ENCODE assay signal across 26 mouse cellular contexts in the genomic region with DNA sequence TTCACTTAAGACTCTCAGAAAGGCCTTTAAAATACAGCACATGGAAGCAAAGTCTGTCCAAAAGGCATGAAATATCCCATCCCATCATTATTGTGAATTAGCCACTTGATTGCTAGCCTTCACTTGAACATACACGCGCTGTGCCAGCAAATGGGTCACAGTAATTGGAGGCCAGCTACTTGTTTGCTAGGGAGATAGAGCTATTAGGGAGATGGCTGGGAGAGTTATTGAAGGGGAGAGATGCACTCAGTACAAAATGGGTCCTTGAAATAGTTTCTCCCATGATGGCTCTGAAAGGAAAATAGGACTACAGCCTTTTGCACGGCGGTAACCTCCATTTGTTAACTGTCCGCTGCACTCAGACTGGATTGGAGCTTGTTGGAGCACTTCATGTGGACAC. TPM values are rescaled to one million over a fixed set of nuclear protein-coding genes. Genes with fewer than 3 reads are reported as not detected.
DNase-seq lines count a peak whose midpoint lies in the region; ATAC-seq and TF ChIP-seq lines count a peak whose summit lies in the region.
"Had no signal": no experiment of that assay in that cellular context is flagged by ENCODE, and none has a peak within 500 bp of the region (broad histone marks: within the 10 kb centered on the region; RNA-seq: fewer than 3 reads in every experiment).

No protein-coding gene starts in this region.

- H3K9me3 ChIP-seq in forebrain, postnatal 0 days (ENCODE audit: low read length) = no peaks in the 10 kb centered on the region
- no peaks in the 10 kb centered on the region for H3K9me3 ChIP-seq in forebrain, embryonic 12.5 days
- no peaks in the 10 kb centered on the region for H3K9me3 ChIP-seq in midbrain, embryonic 16.5 days (replicated peaks; ENCODE audit: control insufficient read depth, low read length, poor library complexity, severe bottlenecking)
- no peaks in the 10 kb centered on the region for H3K9me3 ChIP-seq in midbrain, embryonic 14.5 days (ENCODE audit: control insufficient read depth, low read length)
- H3K9me3 ChIP-seq: G1E had no signal

- no peak for DNase-seq in forebrain, postnatal 0 days
- no peak for DNase-seq in midbrain, embryonic 14.5 days
- DNase-seq in retina, postnatal 1 day = peak; percentile 5
- no peak for DNase-seq in retina, embryonic 14.5 days (ENCODE audit: low spot score)
- peak; percentile 52 for DNase-seq in brain, embryonic 14.5 days (ENCODE audit: low read depth)
- no peak for DNase-seq in heart, adult 2 months
- DNase-seq: adrenal gland, adult 2 months; adrenal gland, adult 8-10 months; adrenal gland, postnatal 10 days; adrenal gland, postnatal 14 days; adrenal gland, postnatal 25 days; adrenal gland, postnatal 36 days; B cell, adult 2 months; cerebellum, adult 11 months; cerebellum, adult 11-12 months; cerebellum, adult 18-20 months had no signal

- TF ChIP-seq EP300 in heart, adult 2 months (IDR thresholded peaks at IDR 0.05; ENCODE audit: insufficient read depth, low read depth, low read length) = no peak

- no peak for TF ChIP-seq CTCF in forebrain, postnatal 0 days (IDR thresholded peaks at IDR 0.05; ENCODE audit: low read depth)
- TF ChIP-seq CTCF in brain, embryonic 14.5 days (IDR thresholded peaks at IDR 0.05; ENCODE audit: borderline replicate concordance, extremely low read depth, insufficient read depth, insufficient read length) = no peak
- TF ChIP-seq CTCF in heart, adult 2 months (IDR thresholded peaks at IDR 0.05) = no peak

- no peak overlapping the region for H3K4me3 ChIP-seq in forebrain, postnatal 0 days (ENCODE audit: low read depth, low read length)
- H3K4me3 ChIP-seq in forebrain, embryonic 12.5 days (replicated peaks) = no peak overlapping the region
- H3K4me3 ChIP-seq in midbrain, embryonic 16.5 days (ENCODE audit: low read depth, low read length) = no peak overlapping the region
- no peak overlapping the region for H3K4me3 ChIP-seq in midbrain, embryonic 14.5 days (replicated peaks; ENCODE audit: low read depth, low read length)
- no peak overlapping the region for H3K4me3 ChIP-seq in heart, adult 2 months

- H3K27ac ChIP-seq in forebrain, postnatal 0 days (ENCODE audit: low read depth, low read length) = no peak overlapping the region
- no peak overlapping the region for H3K27ac ChIP-seq in forebrain, embryonic 12.5 days
- H3K27ac ChIP-seq in midbrain, embryonic 16.5 days (ENCODE audit: low read length) = no peak overlapping the region
- no peak overlapping the region for H3K27ac ChIP-seq in midbrain, embryonic 14.5 days (replicated peaks; ENCODE audit: low read depth, low read length)
- H3K27ac ChIP-seq in heart, adult 2 months = no peak overlapping the region

- intact Hi-C loops in heart, adult 2 months (cut with DNase I) = no loop called here

- no peaks in the 10 kb centered on the region for H3K79me2 ChIP-seq in heart, adult 2 months (replicated peaks; ENCODE audit: control insufficient read depth, insufficient read depth, low read length)

- H3K9ac ChIP-seq in forebrain, postnatal 0 days = no peak overlapping the region
- no peak overlapping the region for H3K9ac ChIP-seq in forebrain, embryonic 12.5 days
- H3K9ac ChIP-seq in midbrain, embryonic 16.5 days (ENCODE audit: low read depth, low read length) = no peak overlapping the region
- no peak overlapping the region for H3K9ac ChIP-seq in midbrain, embryonic 14.5 days (replicated peaks; ENCODE audit: low read length)
- no peak overlapping the region for H3K9ac ChIP-seq in heart, adult 2 months (ENCODE audit: low read depth, low read length)

- no peaks in the 10 kb centered on the region for H3K27me3 ChIP-seq in forebrain, postnatal 0 days (ENCODE audit: insufficient read depth, low read length)
- H3K27me3 ChIP-seq in forebrain, embryonic 12.5 days = peaks cover 5% of the 10 kb centered on the region; the same call in 1 of the 2 replicates
- H3K27me3 ChIP-seq in midbrain, embryonic 16.5 days (ENCODE audit: control insufficient read depth, insufficient read depth, low read depth, low read length) = no peaks in the 10 kb centered on the region
- no peaks in the 10 kb centered on the region for H3K27me3 ChIP-seq in midbrain, embryonic 14.5 days (ENCODE audit: control insufficient read depth, insufficient read depth, low read length)
- H3K27me3 ChIP-seq in heart, adult 2 months (ENCODE audit: control insufficient read depth, insufficient read depth, low read length) = no peaks in the 10 kb centered on the region
- H3K27me3 ChIP-seq: CH12.LX had no signal

- peak; percentile 47; the same call in 1 of the 2 replicates for ATAC-seq in forebrain, postnatal 0 days
- ATAC-seq in forebrain, embryonic 12.5 days (ENCODE audit: low FRiP score) = no peak; the same call in 1 of the 2 replicates
- ATAC-seq in midbrain, embryonic 16.5 days = 0 out of 2 replicates have a peak, but pooled peaks have one; percentile 51
- ATAC-seq in midbrain, embryonic 14.5 days (ENCODE audit: low FRiP score, low TSS enrichment) = no peak
- ATAC-seq: activated CD4-positive, CD25-positive, alpha-beta regulatory T cell, adult 4 months; CD4-positive, CD25-positive, alpha-beta regulatory T cell, adult 4 months; Patski had no signal

- no peaks in the 10 kb centered on the region for H3K36me3 ChIP-seq in forebrain, postnatal 0 days (ENCODE audit: insufficient read depth)
- H3K36me3 ChIP-seq in forebrain, embryonic 12.5 days (replicated peaks) = no peaks in the 10 kb centered on the region
- no peaks in the 10 kb centered on the region for H3K36me3 ChIP-seq in midbrain, embryonic 16.5 days (ENCODE audit: control insufficient read depth, insufficient read depth, low read length)
- no peaks in the 10 kb centered on the region for H3K36me3 ChIP-seq in midbrain, embryonic 14.5 days (ENCODE audit: control insufficient read depth, insufficient read depth, low read length)
- no peaks in the 10 kb centered on the region for H3K36me3 ChIP-seq in heart, adult 2 months (ENCODE audit: control insufficient read depth, insufficient read depth, low read length)
- H3K36me3 ChIP-seq: G1E had no signal

- TF ChIP-seq POLR2A in brain, embryonic 14.5 days (IDR thresholded peaks at IDR 0.05; ENCODE audit: borderline replicate concordance, extremely low read depth, insufficient read depth, insufficient read length, poor library complexity, severe bottlenecking) = no peak
- TF ChIP-seq POLR2A in heart, adult 2 months (IDR thresholded peaks at IDR 0.05; ENCODE audit: insufficient read depth, low read depth, low read length) = no peak

- WGBS in forebrain, postnatal 0 days = 70% methylated on average over 5 of the region's 5 CpGs
- 76% methylated on average over 5 of the region's 5 CpGs for WGBS in forebrain, embryonic 12.5 days
- whole genome bisulfite sequencing in midbrain, embryonic 16.5 days = 84% methylated on average over 5 of the region's 5 CpGs
- whole genome bisulfite sequencing in midbrain, embryonic 14.5 days = 93% methylated on average over 5 of the region's 5 CpGs
- WGBS in heart, adult 2 months = 93% methylated on average over 5 of the region's 5 CpGs

- H3K4me2 ChIP-seq in forebrain, postnatal 0 days (ENCODE audit: low read depth) = no peak overlapping the region
- H3K4me2 ChIP-seq in forebrain, embryonic 12.5 days = no peak overlapping the region
- H3K4me2 ChIP-seq in midbrain, embryonic 16.5 days (ENCODE audit: low read length) = no peak overlapping the region
- H3K4me2 ChIP-seq in midbrain, embryonic 14.5 days (ENCODE audit: low read length) = no peak overlapping the region

- no peaks in the 10 kb centered on the region for H3K4me1 ChIP-seq in forebrain, postnatal 0 days (ENCODE audit: insufficient read depth)
- peaks cover 5% of the 10 kb centered on the region; the same call in 1 of the 2 replicates for H3K4me1 ChIP-seq in forebrain, embryonic 12.5 days
- H3K4me1 ChIP-seq in midbrain, embryonic 16.5 days (ENCODE audit: control insufficient read depth, insufficient read depth, low read length) = no peaks in the 10 kb centered on the region
- H3K4me1 ChIP-seq in midbrain, embryonic 14.5 days (ENCODE audit: control insufficient read depth, insufficient read depth, low read length) = no peaks in the 10 kb centered on the region
- no peaks in the 10 kb centered on the region for H3K4me1 ChIP-seq in heart, adult 2 months (ENCODE audit: control insufficient read depth, insufficient read depth, low read length)

RNA-seq across cellular contexts. Expression of a gene that starts 38.8 kb away (rescaled TPM):
- 0.24 TPM in 1 of 2 replicates, not detected in the other for total RNA-seq in forebrain, postnatal 0 days (2014; rRNA removed)
- polyA plus RNA-seq in forebrain, postnatal 0 days (2015; fragmentation: Nextera tagmentation; extraction: Ambion mirVana) = 0.22 TPM in 1 of 2 replicates, not detected in the other
- polyA plus RNA-seq in forebrain, embryonic 12.5 days (2016; fragmentation: Nextera tagmentation; extraction: Ambion mirVana) = 0.27 TPM in 1 of 2 replicates, not detected in the other
- polyA plus RNA-seq in midbrain, embryonic 16.5 days (2015; fragmentation: Nextera tagmentation; extraction: Ambion mirVana) = not detected in 2 replicates
- polyA plus RNA-seq in midbrain, embryonic 14.5 days (2014; fragmentation: Nextera tagmentation; extraction: Ambion mirVana) = not detected in 2 replicates
- polyA plus RNA-seq in brain, embryonic 14.5 days (2012; rRNA removed) = 0.05 TPM in 1 of 2 replicates, not detected in the other
- not detected for total RNA-seq in heart, adult 2 months (2021)
- not detected in 2 replicates for polyA plus RNA-seq in heart, adult 2 months (2012; rRNA removed)
- total RNA-seq: adrenal gland, postnatal 10 days; adrenal gland, postnatal 14 days; adrenal gland, postnatal 25 days; CH12.LX; ES-E14; MEL had no signal
- polyA plus RNA-seq: activated CD4-positive, CD25-positive, alpha-beta regulatory T cell, adult 4 months; adrenal gland, adult 2 months; C2C12; CD4-positive, CD25-positive, alpha-beta regulatory T cell, adult 4 months; G1E; Patski had no signal

Comparison
In these comparisons a context has a peak if more than half of its experiments do, and no peak if none do; other contexts are left out.
1. ATAC-seq: peak in forebrain, postnatal 0 days (single experiment) and midbrain, embryonic 16.5 days (single experiment); none in forebrain, embryonic 12.5 days (single experiment) and midbrain, embryonic 14.5 days (single experiment).
2. DNase-seq: peak in retina, postnatal 1 day (single experiment) and brain, embryonic 14.5 days (single experiment); none in forebrain, postnatal 0 days (single experiment), midbrain, embryonic 14.5 days (single experiment), retina, embryonic 14.5 days (single experiment) and heart, adult 2 months (0 of 2).